Mouse (Mus musculus) ES-Bruce4 (cell line): Measurements from ENCODE around the gene 2900026A02Rik. TPM values are rescaled to one million over a fixed set of nuclear protein-coding genes. Genes with fewer than 3 reads are reported as not detected.
A peak's percentile ranks its signal among the peaks of the same experiment; 100 is the strongest.

ENCODE experiments used
- H3K27ac ChIP-seq: 2 replicates; pipeline ENCODE4 v1.5.1; 2012; ENCODE audit warnings: low read length, inconsistent platforms; ENCODE audit not compliant: insufficient read depth
- H3K27me3 ChIP-seq: 2 replicates; pipeline ENCODE4 v1.6.1; 2012; ENCODE audit warnings: mild to moderate bottlenecking, low read length, inconsistent platforms; ENCODE audit not compliant: control insufficient read depth, poor library complexity, insufficient read depth, severe bottlenecking
- H3K36me3 ChIP-seq: 2 replicates; pipeline ENCODE4 v1.6.1; 2012; ENCODE audit warnings: inconsistent platforms, mild to moderate bottlenecking, low read length, moderate library complexity; ENCODE audit not compliant: control insufficient read depth, poor library complexity, insufficient read depth, severe bottlenecking
- H3K4me1 ChIP-seq: one replicate; pipeline ENCODE4 v1.8.1; 2011; ENCODE audit warnings: low read length; ENCODE audit not compliant: control insufficient read depth, insufficient read depth
- H3K4me3 ChIP-seq: 2 replicates; pipeline ENCODE4 v1.5.1; 2011; ENCODE audit warnings: low read depth, mild to moderate bottlenecking, low read length
- H3K9ac ChIP-seq: 2 replicates; pipeline ENCODE4 v1.6.1; 2012; ENCODE audit warnings: low read depth, mild to moderate bottlenecking, inconsistent platforms; ENCODE audit not compliant: poor library complexity, severe bottlenecking
- H3K9me3 ChIP-seq: replicated peaks from 2 replicates; pipeline ENCODE4 v1.6.1; 2012; ENCODE audit warnings: mild to moderate bottlenecking, low read length, inconsistent platforms; ENCODE audit not compliant: control insufficient read depth, poor library complexity, insufficient read depth, severe bottlenecking
- CTCF ChIP-seq: IDR thresholded peaks from one replicate; pipeline ENCODE4 v1.8.1; 2011; ENCODE audit warnings: low read depth, low read length
- EP300 ChIP-seq: IDR thresholded peaks from 2 replicates; pipeline ENCODE4 v1.6.1; 2011; ENCODE audit warnings: low read depth, low read length; ENCODE audit not compliant: insufficient read depth
- POLR2A ChIP-seq: IDR thresholded peaks from one replicate; pipeline ENCODE4 v1.8.1; 2011; ENCODE audit warnings: low read length; ENCODE audit not compliant: insufficient read depth
- polyA plus RNA-seq: library from polyadenylated mRNA; stranded (reverse); fragments of >200 nt; gene quantifications from 2 replicates; pipeline ENCODE4 v1.2.4, GENCODE M21; 2011; ENCODE audit warnings: low read depth; ENCODE audit not compliant: missing spikeins, insufficient read depth, insufficient read length

Gene 2900026A02Rik
- polyA plus RNA-seq, 1 experiment = 14.2 TPM

- TF ChIP-seq POLR2A = no peak
- TF ChIP-seq CTCF = no peak
- Histone ChIP-seq H3K9me3 (no peaks in the 10 kb centered on the region), H3K4me3 (no peak overlapping the region), H3K4me1 (no peaks in the 10 kb centered on the region), H3K27me3 (no peaks in the 10 kb centered on the region), H3K36me3 (no peaks in the 10 kb centered on the region), H3K27ac (no peak overlapping the region), H3K9ac (peak overlapping the region; percentile 35)
These were observed 68.2 kb downstream of the 2900026A02Rik start for GRCm38 (mm10) chr5:113152663-113153507.

GRCm38 (mm10) chr5:113151554-113152103, 69.4 kb downstream of the 2900026A02Rik start:
- H3K4me1 ChIP-seq = no peaks in the 10 kb centered on the region
- TF ChIP-seq POLR2A = no peak
- TF ChIP-seq CTCF = no peak
- TF ChIP-seq EP300 = no peak

GRCm38 (mm10) chr5:113150871-113151553, 70.0 kb downstream of the 2900026A02Rik start:
- H3K9ac ChIP-seq = no peak overlapping the region

More at GRCm38 (mm10) chr5:113151554-113152103, 69.4 kb downstream of the 2900026A02Rik start:
- Histone ChIP-seq H3K27me3 (no peaks in the 10 kb centered on the region), H3K9ac (no peak overlapping the region), H3K27ac (no peak overlapping the region), H3K36me3 (no peaks in the 10 kb centered on the region), H3K9me3 (no peaks in the 10 kb centered on the region), H3K4me3 (no peak overlapping the region)

GRCm38 (mm10) chr5:113149052-113149451, 72.0 kb downstream of the 2900026A02Rik start:
- Histone ChIP-seq H3K4me1 (no peaks in the 10 kb centered on the region), H3K36me3 (no peaks in the 10 kb centered on the region), H3K27me3 (no peaks in the 10 kb centered on the region), H3K9me3 (no peaks in the 10 kb centered on the region), H3K4me3 (no peak overlapping the region), H3K27ac (no peak overlapping the region), H3K9ac (no peak overlapping the region)
- TF ChIP-seq CTCF (no peak), POLR2A (no peak), EP300 (no peak)

More at GRCm38 (mm10) chr5:113150871-113151553, 70.0 kb downstream of the 2900026A02Rik start:
- Histone ChIP-seq H3K27ac (no peak overlapping the region), H3K27me3 (no peaks in the 10 kb centered on the region), H3K36me3 (no peaks in the 10 kb centered on the region), H3K4me1 (no peaks in the 10 kb centered on the region), H3K4me3 (no peak overlapping the region), H3K9me3 (no peaks in the 10 kb centered on the region)
- no peak for TF ChIP-seq CTCF
- no peak for TF ChIP-seq POLR2A
- TF ChIP-seq EP300 = no peak

GRCm38 (mm10) chr5:113147994-113148471, 73.0 kb downstream of the 2900026A02Rik start:
- H3K9me3 ChIP-seq = no peaks in the 10 kb centered on the region
- H3K27me3 ChIP-seq = no peaks in the 10 kb centered on the region
- no peaks in the 10 kb centered on the region for H3K4me1 ChIP-seq
- no peak overlapping the region for H3K4me3 ChIP-seq
- no peaks in the 10 kb centered on the region for H3K36me3 ChIP-seq
- H3K27ac ChIP-seq = no peak overlapping the region
- no peak overlapping the region for H3K9ac ChIP-seq
- TF ChIP-seq EP300 = no peak
- TF ChIP-seq POLR2A = no peak
- no peak for TF ChIP-seq CTCF
